Mouse (Mus musculus): ENCODE measurements around the gene Aplf. TPM values are rescaled to one million over a fixed set of nuclear protein-coding genes. Genes with fewer than 3 reads are reported as not detected.

Gene Aplf
- polyA plus RNA-seq, 1 experiment from 2014 or later = 15.1 TPM

GRCm38 (mm10) chr6:87581581-87581980 lies 90.4 kb downstream of the Aplf start:
- no peaks in the 10 kb centered on the region for H3K9me3 ChIP-seq
- 89% methylated on average over 18 of the region's 18 CpGs for WGBS
- no peaks in the 10 kb centered on the region for H3K27me3 ChIP-seq (replicated peaks)
- no peaks in the 10 kb centered on the region for H3K36me3 ChIP-seq
- no peak overlapping the region for H3K4me3 ChIP-seq (replicated peaks)
- H3K4me1 ChIP-seq (replicated peaks) = peaks cover 4% of the 10 kb centered on the region
- no peak overlapping the region for H3K9ac ChIP-seq
- no peak overlapping the region for H3K4me2 ChIP-seq (replicated peaks)
- ATAC-seq = no peak
- H3K27ac ChIP-seq = no peak overlapping the region

GRCm38 (mm10) chr6:87581071-87581470 lies 90.9 kb downstream of the Aplf start:
- no peaks in the 10 kb centered on the region for H3K9me3 ChIP-seq
- no peak for ATAC-seq
- no peak overlapping the region for H3K9ac ChIP-seq
- WGBS = 90% methylated on average over 15 of the region's 15 CpGs
- no peak overlapping the region for H3K4me2 ChIP-seq (replicated peaks)
- H3K4me3 ChIP-seq (replicated peaks) = no peak overlapping the region
- H3K36me3 ChIP-seq = no peaks in the 10 kb centered on the region
- H3K4me1 ChIP-seq (replicated peaks) = peaks cover 7% of the 10 kb centered on the region
- no peaks in the 10 kb centered on the region for H3K27me3 ChIP-seq (replicated peaks)
- no peak overlapping the region for H3K27ac ChIP-seq

Other genes starting within 250 kb of the Aplf start
- not detected in 2 replicates for gene Bmp10, start 243.2 kb downstream of the Aplf start, polyA plus RNA-seq (2015; fragmentation: Nextera tagmentation; extraction: Ambion mirVana)
- gene Arhgap25, start 138.9 kb downstream of the Aplf start, polyA plus RNA-seq (2015; fragmentation: Nextera tagmentation; extraction: Ambion mirVana) = 3.4 TPM in 2 replicates
- 2.6 and 2.7 TPM in 2 replicates for gene Prokr1, start 81.5 kb downstream of the Aplf start, polyA plus RNA-seq (2015; fragmentation: Nextera tagmentation; extraction: Ambion mirVana)
- gene Efcc1, start 58.7 kb upstream of the Aplf start, polyA plus RNA-seq (2015; fragmentation: Nextera tagmentation; extraction: Ambion mirVana) = 0.90 and 1.0 TPM in 2 replicates
- gene Gp9, start 105.9 kb upstream of the Aplf start, polyA plus RNA-seq (2015; fragmentation: Nextera tagmentation; extraction: Ambion mirVana) = 1.4 and 2.2 TPM in 2 replicates
- gene Rab43, start 140.0 kb upstream of the Aplf start, polyA plus RNA-seq (2015; fragmentation: Nextera tagmentation; extraction: Ambion mirVana) = 11.0 and 12.2 TPM in 2 replicates
- 3.3 and 4.1 TPM in 2 replicates for gene Gm45140, start 163.6 kb upstream of the Aplf start, polyA plus RNA-seq (2015; fragmentation: Nextera tagmentation; extraction: Ambion mirVana)
- gene Isy1, start 166.6 kb upstream of the Aplf start, polyA plus RNA-seq (2015; fragmentation: Nextera tagmentation; extraction: Ambion mirVana) = 50.7 and 58.1 TPM in 2 replicates
- gene Cnbp, start 178.9 kb upstream of the Aplf start, polyA plus RNA-seq (2015; fragmentation: Nextera tagmentation; extraction: Ambion mirVana) = 991 and 1,100 TPM in 2 replicates
- gene Copg1, start 215.6 kb upstream of the Aplf start, polyA plus RNA-seq (2015; fragmentation: Nextera tagmentation; extraction: Ambion mirVana) = 154 and 161 TPM in 2 replicates
- 41.0 TPM in 2 replicates for gene Hmces, start 241.7 kb upstream of the Aplf start, polyA plus RNA-seq (2015; fragmentation: Nextera tagmentation; extraction: Ambion mirVana)